Mouse (Mus musculus) liver, embryonic 14.5 days (tissue): ENCODE results near the gene Dock4. TPM values are rescaled to one million over a fixed set of nuclear protein-coding genes. Genes with fewer than 3 reads are reported as not detected.

Experiments used
- ATAC-seq: fragments of 200-750 bp; cut with Nextera tagmentation; 2 replicates; pipeline ENCODE4 v1.8.0; 2017; ENCODE audit warnings: moderate number of reproducible peaks, mild to moderate bottlenecking, moderate library complexity; ENCODE audit not compliant: insufficient read depth
- DNase-seq, 3 experiments: peaks; one replicate each; pipeline ENCODE4 v3.0.0-alpha.2; 2012 to 2013; ENCODE audit warnings: low read depth in 3 of 3, low spot score in 3 of 3
- H3K27ac ChIP-seq: fragments of 300-500 bp; sonication (generic); 2 replicates; pipeline ENCODE4 v1.5.1; 2014; ENCODE audit warnings: moderate library complexity, mild to moderate bottlenecking, control low read depth, inconsistent platforms
- H3K27me3 ChIP-seq: fragments of 300-500 bp; sonication (generic); 2 replicates; pipeline ENCODE4 v1.6.1; 2014; ENCODE audit warnings: mild to moderate bottlenecking, low read length, moderate library complexity; ENCODE audit not compliant: control insufficient read depth, insufficient read depth
- H3K36me3 ChIP-seq: fragments of 300-500 bp; sonication (generic); replicated peaks from 2 replicates; pipeline ENCODE4 v1.6.1; 2014; ENCODE audit warnings: low read depth; ENCODE audit not compliant: control insufficient read depth, insufficient read depth
- H3K4me1 ChIP-seq, 2 experiments: fragments of 200-500 bp in 1 of 2; fragments of 300-500 bp in 1 of 2; sonication (generic) in 1 of 2; replicated peaks; 2 replicates each; pipeline ENCODE4 v1.6.1; 2012 to 2014; ENCODE audit warnings: antibody characterized with exemption in 1 of 2, inconsistent platforms in 1 of 2, low read length in 1 of 2; ENCODE audit not compliant: control insufficient read depth in 2 of 2, insufficient read depth in 2 of 2
- H3K4me2 ChIP-seq: fragments of 300-500 bp; sonication (generic); 2 replicates; pipeline ENCODE4 v1.6.1; 2014; ENCODE audit warnings: low read depth, mild to moderate bottlenecking, control low read depth, moderate library complexity
- H3K4me3 ChIP-seq, 2 experiments: fragments of 200-500 bp in 1 of 2; fragments of 300-500 bp in 1 of 2; sonication (generic) in 1 of 2; 2 replicates each; pipeline ENCODE4 v1.5.1; 2012 to 2014; ENCODE audit warnings: low read depth in 2 of 2, low read length in 2 of 2, mild to moderate bottlenecking in 2 of 2, control low read depth in 1 of 2, inconsistent platforms in 1 of 2, moderate library complexity in 1 of 2; ENCODE audit not compliant: insufficient read depth in 1 of 2
- H3K9ac ChIP-seq: fragments of 300-500 bp; sonication (generic); replicated peaks from 2 replicates; pipeline ENCODE4 v1.6.1; 2014; ENCODE audit warnings: mild to moderate bottlenecking, control low read depth, moderate library complexity
- H3K9me3 ChIP-seq: fragments of 300-500 bp; sonication (generic); 2 replicates; pipeline ENCODE4 v1.6.1; 2016; ENCODE audit warnings: low read length, mixed read lengths; ENCODE audit not compliant: control insufficient read depth
- CTCF ChIP-seq: IDR thresholded peaks from 2 replicates; pipeline ENCODE4 v1.5.1; 2016; ENCODE audit warnings: antibody characterized with exemption, low read depth, control low read depth
- EP300 ChIP-seq: IDR thresholded peaks from 2 replicates; pipeline ENCODE4 v1.6.1; 2016; ENCODE audit warnings: antibody characterized with exemption, low read depth
- WGBS: fragments of 180-500 bp; shearing (Covaris S2); extraction: QIAGEN DNeasy Blood & Tissue Kit; methylation state at CpG from one replicate; pipeline ENCODE4 v1.1.7; 2014; ENCODE audit not compliant: insufficient replicate concordance; 5-methylcytosine and 5-hydroxymethylcytosine counted together
- polyA plus RNA-seq, 2 experiments: library from polyadenylated mRNA; depleted of rRNA in 1 of 2; stranded (reverse) in 1 of 2; unstranded in 1 of 2; fragments of >200 nt; fragmentation: Nextera tagmentation in 1 of 2; extraction: Ambion mirVana in 1 of 2; gene quantifications; 2 replicates each; pipeline versions ENCODE4 v1.2.1 to v1.2.3; 2012 to 2014

Gene Dock4
- polyA plus RNA-seq, 2 experiments = 0.49 to 0.57 TPM

DNA sequence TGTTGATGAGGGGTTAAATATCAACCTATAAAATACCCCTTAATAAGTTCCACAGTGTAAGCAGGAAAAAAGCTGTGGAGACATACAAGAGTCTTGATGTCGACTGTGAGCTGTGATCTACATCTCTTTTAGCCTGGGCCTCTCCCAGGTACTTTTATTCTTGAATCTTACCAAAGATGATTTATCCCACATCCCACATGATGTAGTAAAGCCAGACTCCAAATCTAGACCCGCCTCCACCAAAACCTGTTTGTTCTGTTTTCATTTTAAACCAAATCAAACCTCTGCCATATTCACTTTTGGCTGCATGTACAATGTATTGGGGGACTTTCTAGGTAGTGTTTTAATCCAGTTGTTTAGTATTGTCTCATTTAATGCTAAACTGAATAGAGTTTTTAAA lies 187.5 kb downstream of the Dock4 start:
- Histone ChIP-seq H3K27me3 (no peaks in the 10 kb centered on the region), H3K36me3 (no peaks in the 10 kb centered on the region), H3K27ac (no peak overlapping the region), H3K4me2 (no peak overlapping the region), H3K4me3 (no peak overlapping the region), H3K9me3 (no peaks in the 10 kb centered on the region), H3K9ac (no peak overlapping the region), H3K4me1 (no peaks in the 10 kb centered on the region)
- WGBS = 52% methylated on average over 2 of the region's 2 CpGs
- DNase-seq (no peak), ATAC-seq (no peak)
- TF ChIP-seq CTCF (no peak), EP300 (no peak)

DNA sequence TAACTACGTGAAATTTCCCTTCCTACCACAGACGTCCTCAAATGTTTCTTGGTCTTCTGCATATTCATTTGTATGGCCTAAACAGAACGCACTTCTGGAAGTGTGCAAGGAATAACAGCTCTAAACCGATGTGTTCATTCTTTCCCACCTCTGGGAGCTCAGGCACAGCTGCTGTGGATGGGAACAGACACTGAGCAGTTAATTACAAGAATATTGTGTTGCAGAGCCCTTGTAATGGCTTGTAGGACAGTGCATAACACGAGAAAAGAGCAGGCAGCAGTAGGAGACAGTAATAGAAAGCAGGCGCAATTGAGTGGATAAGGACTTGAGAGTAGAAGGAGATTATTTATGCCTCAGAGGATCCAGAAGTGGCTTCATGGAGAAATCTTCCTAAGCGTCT lies 188.4 kb downstream of the Dock4 start:
- Histone ChIP-seq H3K4me3 (no peak overlapping the region), H3K27ac (no peak overlapping the region), H3K36me3 (no peaks in the 10 kb centered on the region), H3K4me1 (no peaks in the 10 kb centered on the region), H3K4me2 (no peak overlapping the region), H3K27me3 (no peaks in the 10 kb centered on the region), H3K9ac (no peak overlapping the region), H3K9me3 (no peaks in the 10 kb centered on the region)
- 59% methylated on average over 7 of the region's 7 CpGs for WGBS
- ATAC-seq (no peak), DNase-seq (no peak)
- TF ChIP-seq CTCF = no peak
- no peak for TF ChIP-seq EP300

DNA sequence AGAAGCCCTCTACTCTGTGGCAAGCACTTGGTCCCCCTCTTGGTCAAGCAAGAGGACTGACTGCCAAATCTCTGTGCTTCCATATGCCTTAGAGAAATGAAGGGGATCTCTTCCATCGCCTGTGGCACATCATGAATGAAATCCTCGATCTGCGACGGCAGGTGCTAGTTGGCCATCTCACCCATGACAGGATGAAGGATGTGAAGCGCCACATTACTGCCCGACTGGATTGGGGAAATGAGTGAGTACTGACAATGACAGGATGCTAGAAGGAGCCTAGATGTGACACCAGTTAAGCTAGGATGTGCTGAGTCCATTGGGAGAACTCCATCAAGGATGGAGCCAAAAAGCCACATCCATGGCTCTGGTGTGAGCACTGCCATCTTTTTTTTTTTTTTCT lies 190.2 kb downstream of the Dock4 start:
- DNase-seq = no peak

DNA sequence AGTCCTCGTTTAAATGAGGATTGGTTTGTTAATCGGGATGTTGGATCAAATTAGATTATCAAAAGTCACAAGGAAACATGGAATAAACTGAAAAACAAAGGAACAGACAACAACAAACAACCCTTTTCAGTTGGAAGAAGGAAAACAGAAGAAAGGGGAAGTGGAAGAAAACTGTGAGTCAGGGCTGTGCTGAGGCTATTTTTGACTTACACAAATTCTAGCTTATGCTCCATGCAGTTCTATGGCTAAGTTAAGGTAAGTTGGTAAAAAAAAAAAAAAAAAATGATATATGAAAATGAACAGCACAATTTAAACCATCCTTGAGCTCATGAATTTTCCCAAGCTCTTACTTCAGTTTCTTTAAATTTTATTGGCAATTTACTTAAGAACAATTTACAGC lies 191.7 kb downstream of the Dock4 start:
- no peaks in the 10 kb centered on the region for H3K9me3 ChIP-seq
- no peak for ATAC-seq
- no peaks in the 10 kb centered on the region for H3K36me3 ChIP-seq
- H3K27me3 ChIP-seq = no peaks in the 10 kb centered on the region
- TF ChIP-seq CTCF (no peak), EP300 (no peak)
- 52% methylated on average over 2 of the region's 2 CpGs for WGBS
- no peak for DNase-seq
- H3K4me2 ChIP-seq = no peak overlapping the region
- no peak overlapping the region for H3K27ac ChIP-seq
- no peak overlapping the region for H3K4me3 ChIP-seq
- no peaks in the 10 kb centered on the region for H3K4me1 ChIP-seq
- H3K9ac ChIP-seq = no peak overlapping the region

More for the DNA sequence above, 190.2 kb downstream of the Dock4 start:
- H3K9me3 ChIP-seq = no peaks in the 10 kb centered on the region
- H3K4me1 ChIP-seq = no peaks in the 10 kb centered on the region
- no peak overlapping the region for H3K4me2 ChIP-seq
- H3K27ac ChIP-seq = no peak overlapping the region
- no peak for ATAC-seq
- no peaks in the 10 kb centered on the region for H3K27me3 ChIP-seq
- no peak overlapping the region for H3K9ac ChIP-seq
- no peaks in the 10 kb centered on the region for H3K36me3 ChIP-seq
- 69% methylated on average over 6 of the region's 6 CpGs for WGBS
- no peak overlapping the region for H3K4me3 ChIP-seq
- TF ChIP-seq EP300 = no peak
- TF ChIP-seq CTCF = no peak

DNA sequence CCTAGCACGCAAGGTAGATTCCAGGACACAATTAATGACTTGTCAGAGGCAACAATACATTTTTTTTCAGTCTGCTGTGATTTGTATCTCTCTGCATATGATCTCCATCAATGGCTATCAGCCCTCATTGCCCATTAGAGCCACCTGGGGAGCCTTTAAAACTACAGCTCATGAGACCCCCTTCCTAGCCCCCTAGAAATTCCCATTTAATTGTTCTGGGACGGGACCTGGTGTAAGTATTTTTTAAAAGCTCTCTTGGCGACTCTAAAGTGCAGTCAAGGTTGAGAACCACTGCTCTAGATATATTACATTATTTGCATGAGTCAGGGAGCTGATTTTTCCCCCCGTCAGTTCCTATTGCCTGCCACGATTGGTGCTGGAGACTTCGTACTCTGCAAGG lies 200.1 kb downstream of the Dock4 start:
- H3K9me3 ChIP-seq = no peaks in the 10 kb centered on the region
- DNase-seq = no peak
- H3K36me3 ChIP-seq = no peaks in the 10 kb centered on the region
- H3K4me2 ChIP-seq = no peak overlapping the region
- no peak overlapping the region for H3K4me3 ChIP-seq
- H3K9ac ChIP-seq = no peak overlapping the region
- 59% methylated on average over 6 of the region's 6 CpGs for WGBS
- no peaks in the 10 kb centered on the region for H3K27me3 ChIP-seq
- no peaks in the 10 kb centered on the region for H3K4me1 ChIP-seq
- TF ChIP-seq EP300 (no peak), CTCF (no peak)
- ATAC-seq = no peak
- H3K27ac ChIP-seq = no peak overlapping the region

DNA sequence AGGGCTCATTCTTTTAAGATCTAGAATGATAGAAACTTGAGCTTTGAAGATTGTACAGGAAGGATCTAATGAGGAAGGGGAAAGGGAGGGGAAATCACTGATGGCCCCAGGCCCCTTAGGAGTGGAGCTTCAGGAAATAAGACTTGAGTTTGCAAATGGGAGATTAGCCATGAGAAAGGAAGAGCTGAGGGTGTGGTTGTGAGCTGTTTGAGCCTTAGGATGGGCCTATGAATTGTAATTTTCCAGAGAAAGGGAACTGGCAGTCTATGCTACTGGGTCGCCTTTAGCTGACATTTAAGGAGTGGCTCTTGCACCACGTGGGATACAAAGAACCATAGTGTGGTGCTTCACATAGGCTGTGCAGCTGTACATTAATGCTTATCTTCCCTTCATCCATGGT lies 208.6 kb downstream of the Dock4 start:
- peaks cover 0 to 2% of the 10 kb centered on the region in 2 experiments; a peak in 1 of 4 replicates for H3K4me1 ChIP-seq
- no peak overlapping the region for H3K4me3 ChIP-seq
- DNase-seq = no peak
- no peaks in the 10 kb centered on the region for H3K9me3 ChIP-seq
- 29% methylated on average over 2 of the region's 2 CpGs for WGBS
- H3K27me3 ChIP-seq = no peaks in the 10 kb centered on the region
- TF ChIP-seq EP300 (no peak), CTCF (no peak)
- H3K27ac ChIP-seq = no peak overlapping the region
- ATAC-seq = no peak
- no peak overlapping the region for H3K9ac ChIP-seq
- no peaks in the 10 kb centered on the region for H3K36me3 ChIP-seq
- no peak overlapping the region for H3K4me2 ChIP-seq
